Mouse (Mus musculus) intestine, embryonic 15.5 days (tissue): ENCODE measurements around the gene Dnah17. TPM values are rescaled to one million over a fixed set of nuclear protein-coding genes. Genes with fewer than 3 reads are reported as not detected.
A peak's percentile ranks its signal among the peaks of the same experiment; 100 is the strongest.

ENCODE experiments used
- ATAC-seq: fragments of 200-750 bp; cut with Nextera tagmentation; 2 replicates; pipeline ENCODE4 v1.8.0; 2017; ENCODE audit warnings: moderate TSS enrichment, moderate library complexity
- H3K27ac ChIP-seq: fragments of 300-500 bp; sonication (generic); 2 replicates; pipeline ENCODE4 v1.5.1; 2015; ENCODE audit warnings: mild to moderate bottlenecking, inconsistent platforms
- H3K27me3 ChIP-seq: fragments of 300-500 bp; sonication (generic); replicated peaks from 2 replicates; pipeline ENCODE4 v1.6.1; 2015; ENCODE audit warnings: inconsistent platforms
- H3K36me3 ChIP-seq: fragments of 300-500 bp; sonication (generic); 2 replicates; pipeline ENCODE4 v1.6.1; 2015; ENCODE audit warnings: inconsistent platforms
- H3K4me1 ChIP-seq: fragments of 300-500 bp; sonication (generic); replicated peaks from 2 replicates; pipeline ENCODE4 v1.6.1; 2015; ENCODE audit warnings: inconsistent platforms
- H3K4me2 ChIP-seq: fragments of 300-500 bp; sonication (generic); replicated peaks from 2 replicates; pipeline ENCODE4 v1.6.1; 2015; ENCODE audit warnings: mild to moderate bottlenecking, inconsistent platforms
- H3K4me3 ChIP-seq: fragments of 300-500 bp; sonication (generic); replicated peaks from 2 replicates; pipeline ENCODE4 v1.5.1; 2015; ENCODE audit warnings: inconsistent platforms
- H3K9ac ChIP-seq: fragments of 300-500 bp; sonication (generic); 2 replicates; pipeline ENCODE4 v1.6.1; 2015; ENCODE audit warnings: inconsistent platforms
- H3K9me3 ChIP-seq: fragments of 300-500 bp; sonication (generic); 2 replicates; pipeline ENCODE4 v1.6.1; 2016; ENCODE audit warnings: inconsistent platforms
- WGBS: fragments of 180-500 bp; shearing (Covaris S2); methylation state at CpG from one replicate; pipeline ENCODE4 v1.1.7; 2015; 5-methylcytosine and 5-hydroxymethylcytosine counted together
- polyA plus RNA-seq: library from polyadenylated mRNA; unstranded; fragments of >200 nt; fragmentation: Nextera tagmentation; extraction: Ambion mirVana; gene quantifications from 2 replicates; pipeline ENCODE4 v1.2.1, GENCODE M21; 2015

The Dnah17 gene
- 0.08 and 0.16 TPM in 2 replicates for polyA plus RNA-seq

- Histone ChIP-seq H3K36me3 (no peaks in the 10 kb centered on the region), H3K9me3 (no peaks in the 10 kb centered on the region), H3K27ac (no peak within 1 kb of the TSS), H3K4me3 (no peak within 1 kb of the TSS), H3K4me2 (no peak within 1 kb of the TSS), H3K4me1 (peaks cover 20% of the 10 kb centered on the region), H3K9ac (no peak within 1 kb of the TSS), H3K27me3 (no peaks in the 10 kb centered on the region)
- ATAC-seq, result no peak
- WGBS, result 80% methylated on average over 7 of the region's 7 CpGs
Measured at GRCm38 (mm10) chr11:118130534-118130933, at the start of gene Dnah17. Gene Dnah17 (minus strand): TSS chr11:118130634.

- no peak overlapping the region for H3K4me3 ChIP-seq
- no peak overlapping the region for H3K27ac ChIP-seq
- H3K36me3 ChIP-seq, result peaks cover 20% of the 10 kb centered on the region; the same call in 1 of the 2 replicates
- no peaks in the 10 kb centered on the region for H3K27me3 ChIP-seq
- H3K9ac ChIP-seq, result no peak overlapping the region
- no peak overlapping the region for H3K4me2 ChIP-seq
- H3K4me1 ChIP-seq, result no peaks in the 10 kb centered on the region
- no peaks in the 10 kb centered on the region for H3K9me3 ChIP-seq
- no peak for ATAC-seq
- 78% methylated on average over 7 of the region's 7 CpGs for WGBS
Measured at GRCm38 (mm10) chr11:118180199-118180598, 49.8 kb upstream of the Dnah17 start.

- no peaks in the 10 kb centered on the region for H3K27me3 ChIP-seq
- H3K4me1 ChIP-seq, result no peaks in the 10 kb centered on the region
- peaks cover 20% of the 10 kb centered on the region; the same call in 1 of the 2 replicates for H3K36me3 ChIP-seq
- H3K4me3 ChIP-seq, result no peak overlapping the region
- H3K9ac ChIP-seq, result no peak overlapping the region
- 85% methylated on average over 5 of the region's 5 CpGs for WGBS
- no peaks in the 10 kb centered on the region for H3K9me3 ChIP-seq
- H3K4me2 ChIP-seq, result no peak overlapping the region
- ATAC-seq, result no peak
- H3K27ac ChIP-seq, result no peak overlapping the region
Measured at GRCm38 (mm10) chr11:118178236-118178635, 47.8 kb upstream of the Dnah17 start.

GRCm38 (mm10) chr11:118174752-118175151, 44.3 kb upstream of the Dnah17 start:
- H3K9me3 ChIP-seq, result no peaks in the 10 kb centered on the region
- H3K4me2 ChIP-seq, result no peak overlapping the region
- H3K4me1 ChIP-seq, result no peaks in the 10 kb centered on the region
- no peaks in the 10 kb centered on the region for H3K27me3 ChIP-seq
- 0 out of 2 replicates have a peak, but pooled peaks cover 4% of the 10 kb centered on the region for H3K36me3 ChIP-seq
- 76% methylated on average over 7 of the region's 7 CpGs for WGBS
- ATAC-seq, result no peak
- no peak overlapping the region for H3K9ac ChIP-seq
- H3K27ac ChIP-seq, result no peak overlapping the region
- H3K4me3 ChIP-seq, result no peak overlapping the region

GRCm38 (mm10) chr11:118172768-118173167, 42.3 kb upstream of the Dnah17 start:
- Histone ChIP-seq H3K27ac (no peak overlapping the region), H3K36me3 (peaks cover 10% of the 10 kb centered on the region; the same call in 1 of the 2 replicates), H3K9me3 (no peaks in the 10 kb centered on the region), H3K9ac (no peak overlapping the region), H3K4me3 (no peak overlapping the region), H3K4me1 (no peaks in the 10 kb centered on the region), H3K27me3 (no peaks in the 10 kb centered on the region), H3K4me2 (no peak overlapping the region)
- no peak for ATAC-seq
- 85% methylated on average over 5 of the region's 5 CpGs for WGBS

GRCm38 (mm10) chr11:118170333-118170732, 39.9 kb upstream of the Dnah17 start:
- no peak overlapping the region for H3K9ac ChIP-seq
- H3K36me3 ChIP-seq, result peaks cover 16% of the 10 kb centered on the region; the same call in 1 of the 2 replicates
- H3K4me3 ChIP-seq, result no peak overlapping the region
- no peak overlapping the region for H3K27ac ChIP-seq
- 86% methylated on average over 5 of the region's 5 CpGs for WGBS
- H3K27me3 ChIP-seq, result no peaks in the 10 kb centered on the region
- ATAC-seq, result no peak
- H3K4me1 ChIP-seq, result peaks cover 8% of the 10 kb centered on the region; the same call in 1 of the 2 replicates
- H3K9me3 ChIP-seq, result no peaks in the 10 kb centered on the region
- no peak overlapping the region for H3K4me2 ChIP-seq

- ATAC-seq, result no peak
- H3K4me2 ChIP-seq, result no peak overlapping the region
- no peaks in the 10 kb centered on the region for H3K9me3 ChIP-seq
- no peaks in the 10 kb centered on the region for H3K27me3 ChIP-seq
- H3K27ac ChIP-seq, result no peak overlapping the region
- whole genome bisulfite sequencing, result 82% methylated on average over 9 of the region's 9 CpGs
- H3K4me3 ChIP-seq, result no peak overlapping the region
- H3K36me3 ChIP-seq, result peaks cover 24% of the 10 kb centered on the region; the same call in 1 of the 2 replicates
- H3K4me1 ChIP-seq, result peaks cover 11% of the 10 kb centered on the region; the same call in 1 of the 2 replicates
- no peak overlapping the region for H3K9ac ChIP-seq
Measured at GRCm38 (mm10) chr11:118168714-118169113, 38.3 kb upstream of the Dnah17 start.

- H3K9ac ChIP-seq, result no peak overlapping the region
- H3K4me3 ChIP-seq, result no peak overlapping the region
- peaks cover 13% of the 10 kb centered on the region for H3K4me1 ChIP-seq
- peaks cover 26% of the 10 kb centered on the region; the same call in 1 of the 2 replicates for H3K36me3 ChIP-seq
- ATAC-seq, result no peak
- 87% methylated on average over 5 of the region's 5 CpGs for WGBS
- H3K27me3 ChIP-seq, result no peaks in the 10 kb centered on the region
- no peak overlapping the region for H3K4me2 ChIP-seq
- H3K27ac ChIP-seq, result no peak overlapping the region
- H3K9me3 ChIP-seq, result no peaks in the 10 kb centered on the region
Measured at GRCm38 (mm10) chr11:118166626-118167025, 36.2 kb upstream of the Dnah17 start.

GRCm38 (mm10) chr11:118165681-118166080, 35.2 kb upstream of the Dnah17 start:
- 51% methylated on average over 11 of the region's 11 CpGs for WGBS
- no peaks in the 10 kb centered on the region for H3K27me3 ChIP-seq

GRCm38 (mm10) chr11:118164566-118164965, 34.1 kb upstream of the Dnah17 start:
- H3K9ac ChIP-seq, result no peak overlapping the region
- H3K27ac ChIP-seq, result no peak overlapping the region
- no peaks in the 10 kb centered on the region for H3K27me3 ChIP-seq
- no peak overlapping the region for H3K4me3 ChIP-seq
- ATAC-seq, result no peak
- WGBS, result 82% methylated on average over 8 of the region's 8 CpGs
- peaks cover 26% of the 10 kb centered on the region; the same call in 1 of the 2 replicates for H3K36me3 ChIP-seq
- H3K4me1 ChIP-seq, result peaks cover 18% of the 10 kb centered on the region
- H3K4me2 ChIP-seq, result no peak overlapping the region
- H3K9me3 ChIP-seq, result no peaks in the 10 kb centered on the region

More at GRCm38 (mm10) chr11:118165681-118166080, 35.2 kb upstream of the Dnah17 start:
- no peak overlapping the region for H3K4me3 ChIP-seq
- ATAC-seq, result peak; percentile 73
- peaks cover 26% of the 10 kb centered on the region; the same call in 1 of the 2 replicates for H3K36me3 ChIP-seq
- no peak overlapping the region for H3K4me2 ChIP-seq
- peaks cover 18% of the 10 kb centered on the region for H3K4me1 ChIP-seq
- no peak overlapping the region for H3K9ac ChIP-seq
- H3K27ac ChIP-seq, result peak overlapping the region; percentile 67
- H3K9me3 ChIP-seq, result no peaks in the 10 kb centered on the region

GRCm38 (mm10) chr11:118162245-118162644, 31.8 kb upstream of the Dnah17 start:
- Histone ChIP-seq H3K27ac (no peak overlapping the region), H3K4me3 (no peak overlapping the region), H3K9me3 (no peaks in the 10 kb centered on the region), H3K4me2 (no peak overlapping the region), H3K4me1 (peaks cover 18% of the 10 kb centered on the region), H3K36me3 (peaks cover 13% of the 10 kb centered on the region; the same call in 1 of the 2 replicates), H3K27me3 (no peaks in the 10 kb centered on the region), H3K9ac (no peak overlapping the region)
- no peak for ATAC-seq
- 58% methylated on average over 10 of the region's 10 CpGs for WGBS

- Histone ChIP-seq H3K9ac (no peak overlapping the region), H3K4me3 (no peak overlapping the region), H3K27ac (no peak overlapping the region), H3K4me1 (peaks cover 15% of the 10 kb centered on the region), H3K4me2 (no peak overlapping the region), H3K9me3 (no peaks in the 10 kb centered on the region), H3K36me3 (peaks cover 13% of the 10 kb centered on the region; the same call in 1 of the 2 replicates), H3K27me3 (no peaks in the 10 kb centered on the region)
- ATAC-seq, result no peak
- WGBS, result 52% methylated on average over 6 of the region's 6 CpGs
Measured at GRCm38 (mm10) chr11:118161240-118161639, 30.8 kb upstream of the Dnah17 start.

- H3K4me2 ChIP-seq, result no peak overlapping the region
- H3K4me1 ChIP-seq, result peaks cover 11% of the 10 kb centered on the region
- ATAC-seq, result no peak
- H3K36me3 ChIP-seq, result peaks cover 10% of the 10 kb centered on the region; the same call in 1 of the 2 replicates
- no peaks in the 10 kb centered on the region for H3K9me3 ChIP-seq
- WGBS, result 56% methylated on average over 2 of the region's 2 CpGs
- H3K27me3 ChIP-seq, result no peaks in the 10 kb centered on the region
- no peak overlapping the region for H3K27ac ChIP-seq
- no peak overlapping the region for H3K9ac ChIP-seq
- no peak overlapping the region for H3K4me3 ChIP-seq
Measured at GRCm38 (mm10) chr11:118160763-118161162, 30.3 kb upstream of the Dnah17 start.
